Mouse (Mus musculus) spleen, adult 2 months (tissue): ENCODE data around the gene Mto1. TPM values are rescaled to one million over a fixed set of nuclear protein-coding genes. Genes with fewer than 3 reads are reported as not detected.
"Not testable (repeated sequence)": the region's sequence is repeated elsewhere in the genome, so short reads cannot be mapped to it uniquely, and the experiment has no call there.

Source experiments
- DNase-seq, 2 experiments: peaks; one replicate each; pipeline versions ENCODE4 v3.0.0 to v3.0.0-alpha.2; 2012 to 2021; ENCODE audit warnings: low spot score in 2 of 2, low read depth in 1 of 2
- H3K27ac ChIP-seq: fragments of 200-500 bp; 2 replicates; pipeline ENCODE4 v1.5.1; 2012; ENCODE audit warnings: low read length, inconsistent platforms; ENCODE audit not compliant: insufficient read depth
- H3K27me3 ChIP-seq: fragments of 200-500 bp; 2 replicates; pipeline ENCODE4 v1.6.1; 2012; ENCODE audit warnings: mild to moderate bottlenecking, moderate library complexity, low read length, inconsistent platforms; ENCODE audit not compliant: control insufficient read depth, insufficient read depth
- H3K36me3 ChIP-seq: fragments of 200-500 bp; 2 replicates; pipeline ENCODE4 v1.6.1; 2012; ENCODE audit warnings: mild to moderate bottlenecking, low read length, inconsistent platforms; ENCODE audit not compliant: control insufficient read depth, insufficient read depth
- H3K4me1 ChIP-seq: fragments of 200-500 bp; 2 replicates; pipeline ENCODE4 v1.6.1; 2011; ENCODE audit warnings: inconsistent platforms; ENCODE audit not compliant: control insufficient read depth, insufficient read depth, insufficient read length
- H3K4me3 ChIP-seq: fragments of 200-500 bp; 2 replicates; pipeline ENCODE4 v1.5.1; 2011; ENCODE audit warnings: mild to moderate bottlenecking, inconsistent platforms; ENCODE audit not compliant: insufficient read depth, insufficient read length; ENCODE audit errors: extremely low read depth
- CTCF ChIP-seq: fragments of 200-500 bp; IDR thresholded peaks from 2 replicates; pipeline ENCODE4 v1.5.1; 2011; ENCODE audit warnings: mild to moderate bottlenecking, inconsistent platforms; ENCODE audit not compliant: insufficient read depth, insufficient read length, insufficient replicate concordance; ENCODE audit errors: extremely low read depth
- POLR2A ChIP-seq: fragments of 200-500 bp; IDR thresholded peaks from 2 replicates; pipeline ENCODE4 v1.6.1; 2011; ENCODE audit warnings: low read depth, low read length, inconsistent platforms
- WGBS: fragments of 180-500 bp; shearing (Covaris S2); methylation state at CpG from one replicate; pipeline ENCODE4 v1.1.7; 2018; 5-methylcytosine and 5-hydroxymethylcytosine counted together
- polyA plus RNA-seq: library from polyadenylated mRNA; depleted of rRNA; stranded (reverse); fragments of >200 nt; gene quantifications from 2 replicates; pipeline ENCODE4 v1.2.3, GENCODE M21; 2012

The Mto1 gene
- polyA plus RNA-seq, 1 experiment = 9.3 TPM

- Histone ChIP-seq H3K36me3 (peaks cover 31% of the 10 kb centered on the region), H3K27me3 (no peaks in the 10 kb centered on the region), H3K27ac (peak overlapping the region; percentile 98), H3K4me3 (peak overlapping the region; percentile 94), H3K4me1 (no peaks in the 10 kb centered on the region; the same call in 1 of the 2 replicates)
- under 1% methylated on average over 46 of the region's 46 CpGs for WGBS
- TF ChIP-seq CTCF = no peak
- peak; percentile 11; the same call in 1 of the 2 replicates for TF ChIP-seq POLR2A
- peak; percentile 61 to 74 for DNase-seq
These were observed 32.8 kb downstream of the Mto1 start for GRCm38 (mm10) chr9:78480706-78481358.

- H3K36me3 ChIP-seq = peaks cover 27% of the 10 kb centered on the region
- H3K4me1 ChIP-seq = no peaks in the 10 kb centered on the region; the same call in 1 of the 2 replicates
- peak; percentile 89 to 90 for DNase-seq
- peak overlapping the region; percentile 98 for H3K27ac ChIP-seq
- H3K4me3 ChIP-seq = peak overlapping the region; percentile 94
- H3K27me3 ChIP-seq = no peaks in the 10 kb centered on the region
- TF ChIP-seq CTCF (no peak), POLR2A (peak; percentile 99)
- WGBS = under 1% methylated on average over 71 of the region's 77 CpGs
These were observed 33.7 kb downstream of the Mto1 start for GRCm38 (mm10) chr9:78481423-78482331.

DNA sequence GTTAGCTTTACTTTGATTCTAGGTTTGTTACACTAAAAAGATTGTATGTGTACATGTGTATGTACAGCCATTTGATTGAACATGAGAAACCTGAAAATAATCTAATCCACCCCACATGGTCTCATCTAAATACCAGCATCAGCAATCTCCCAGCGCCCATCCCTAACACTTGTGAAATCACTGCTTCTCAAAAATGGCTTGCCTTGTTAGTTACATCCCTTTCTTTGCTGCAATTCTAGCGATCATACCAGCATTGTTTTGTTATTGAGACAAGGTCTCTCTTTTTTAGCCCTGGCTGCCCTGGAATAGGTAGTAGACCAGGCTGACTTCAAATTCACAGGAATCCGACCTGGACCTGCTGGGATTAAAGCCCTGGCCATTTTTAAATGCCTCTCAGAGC, 34.4 kb downstream of the Mto1 start:
- no peak for DNase-seq
- H3K36me3 ChIP-seq = peaks cover 20% of the 10 kb centered on the region
- peak overlapping the region; percentile 90; the same call in 1 of the 2 replicates for H3K27ac ChIP-seq
- H3K4me3 ChIP-seq = peak overlapping the region; percentile 75; the same call in 1 of the 2 replicates
- no peaks in the 10 kb centered on the region for H3K27me3 ChIP-seq
- 51% methylated on average over 3 of the region's 3 CpGs for WGBS
- no peak for TF ChIP-seq POLR2A
- no peak for TF ChIP-seq CTCF
- no peaks in the 10 kb centered on the region; the same call in 1 of the 2 replicates for H3K4me1 ChIP-seq

GRCm38 (mm10) chr9:78484660-78485059, 36.7 kb downstream of the Mto1 start:
- Histone ChIP-seq H3K36me3 (peaks cover 2% of the 10 kb centered on the region), H3K4me3 (no peak overlapping the region), H3K27me3 (no peaks in the 10 kb centered on the region), H3K4me1 (no peaks in the 10 kb centered on the region; the same call in 1 of the 2 replicates), H3K27ac (no peak overlapping the region)
- TF ChIP-seq POLR2A (no peak), CTCF (no peak)
- 86% methylated on average over 3 of the region's 3 CpGs for WGBS
- DNase-seq = no peak

DNA sequence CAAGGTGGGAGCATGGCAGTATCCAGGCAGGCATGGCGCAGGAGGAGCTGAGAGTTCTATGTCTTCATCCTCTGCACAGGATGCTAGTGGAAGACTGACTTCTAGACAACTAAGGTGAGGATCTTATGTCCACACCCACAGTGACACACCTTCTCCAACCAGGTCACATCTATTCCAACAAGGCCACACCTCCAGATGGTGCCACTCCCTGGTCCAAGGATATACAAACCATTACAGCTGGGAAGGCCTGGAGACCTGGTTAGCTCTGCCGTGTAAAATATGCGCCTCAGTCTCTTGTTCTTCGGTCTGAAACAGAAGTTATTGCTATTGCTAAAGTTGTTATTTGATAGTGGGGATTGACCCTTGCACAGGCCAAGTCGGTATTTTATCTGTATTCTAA, 40.0 kb downstream of the Mto1 start:
- not testable (repeated sequence) for DNase-seq, H3K36me3 ChIP-seq, H3K27ac ChIP-seq, H3K4me1 ChIP-seq, H3K27me3 ChIP-seq, H3K4me3 ChIP-seq
- WGBS = 90% methylated on average over 5 of the region's 5 CpGs

- Histone ChIP-seq H3K36me3 (no peaks in the 10 kb centered on the region), H3K27me3 (no peaks in the 10 kb centered on the region), H3K4me3 (peak within 1 kb of the TSS; percentile 57), H3K27ac (peak within 1 kb of the TSS; percentile 57; the same call in 1 of the 2 replicates), H3K4me1 (no peaks in the 10 kb centered on the region)
- DNase-seq = peak; percentile 43 to 71
- no peak for TF ChIP-seq CTCF
- no peak for TF ChIP-seq POLR2A
- under 1% methylated on average over 18 of the region's 20 CpGs for WGBS
These were observed 40.9 kb downstream of the Mto1 start, which contains the start of gene Eef1a1 for GRCm38 (mm10) chr9:78488890-78489420. Eef1a1 (minus strand) TSS chr9:78489151.

DNA sequence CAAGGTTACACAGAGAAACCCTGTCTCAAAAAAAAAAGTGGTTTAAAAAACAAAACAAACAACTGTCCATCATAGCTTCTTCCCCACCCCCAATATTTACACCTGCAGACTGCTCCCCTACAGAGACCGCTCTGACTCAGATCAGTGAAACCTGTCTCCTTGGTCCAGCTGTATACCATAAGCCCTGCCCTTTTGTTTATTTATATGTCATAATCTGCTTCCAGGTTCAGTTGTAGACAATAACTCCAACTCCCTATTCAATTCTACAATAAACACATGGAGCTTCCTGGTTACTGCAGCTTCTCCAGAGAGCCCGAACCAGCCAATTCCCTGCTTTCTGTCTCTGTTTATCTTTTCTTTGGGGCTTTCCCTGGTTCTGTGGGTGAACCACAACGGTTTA, 43.2 kb downstream of the Mto1 start:
- 83% methylated on average over 3 of the region's 3 CpGs for WGBS
- Histone ChIP-seq H3K4me1 (no peaks in the 10 kb centered on the region), H3K27ac (no peak overlapping the region), H3K4me3 (no peak overlapping the region), H3K27me3 (no peaks in the 10 kb centered on the region), H3K36me3 (no peaks in the 10 kb centered on the region)
- no peak for DNase-seq
- no peak for TF ChIP-seq CTCF
- TF ChIP-seq POLR2A = no peak
